Mouse (Mus musculus) heart, embryonic 13.5 days (tissue): Measurements from ENCODE around the gene Dnajc7. TPM values are rescaled to one million over a fixed set of nuclear protein-coding genes. Genes with fewer than 3 reads are reported as not detected.
"Not testable (repeated sequence)": the region's sequence is repeated elsewhere in the genome, so short reads cannot be mapped to it uniquely, and the experiment has no call there.

Experiments
- ATAC-seq: fragments of 200-750 bp; cut with Nextera tagmentation; 2 replicates; pipeline ENCODE4 v1.8.0; 2017; ENCODE audit warnings: moderate TSS enrichment; ENCODE audit not compliant: insufficient number of reproducible peaks, low FRiP score, low TSS enrichment; ENCODE audit errors: extremely low read depth
- H3K27ac ChIP-seq: fragments of 300-500 bp; sonication (generic); replicated peaks from 2 replicates; pipeline ENCODE4 v1.5.1; 2015; ENCODE audit warnings: moderate library complexity, mild to moderate bottlenecking, inconsistent platforms
- H3K27me3 ChIP-seq: fragments of 300-500 bp; sonication (generic); replicated peaks from 2 replicates; pipeline ENCODE4 v1.6.1; 2015; ENCODE audit warnings: mild to moderate bottlenecking, inconsistent platforms
- H3K36me3 ChIP-seq: fragments of 300-500 bp; sonication (generic); 2 replicates; pipeline ENCODE4 v1.6.1; 2015; ENCODE audit warnings: mild to moderate bottlenecking, inconsistent platforms
- H3K4me1 ChIP-seq: fragments of 300-500 bp; sonication (generic); 2 replicates; pipeline ENCODE4 v1.6.1; 2015; ENCODE audit warnings: inconsistent platforms
- H3K4me2 ChIP-seq: fragments of 300-500 bp; sonication (generic); 2 replicates; pipeline ENCODE4 v1.6.1; 2015; ENCODE audit warnings: inconsistent platforms, mild to moderate bottlenecking, moderate library complexity
- H3K4me3 ChIP-seq: fragments of 300-500 bp; sonication (generic); 2 replicates; pipeline ENCODE4 v1.5.1; 2015; ENCODE audit warnings: moderate library complexity, mild to moderate bottlenecking, inconsistent platforms
- H3K9ac ChIP-seq: fragments of 300-500 bp; sonication (generic); 2 replicates; pipeline ENCODE4 v1.6.1; 2015; ENCODE audit warnings: inconsistent platforms, mild to moderate bottlenecking, moderate library complexity
- H3K9me3 ChIP-seq: fragments of 300-500 bp; sonication (generic); 2 replicates; pipeline ENCODE4 v1.6.1; 2016; ENCODE audit warnings: inconsistent platforms
- WGBS: fragments of 180-500 bp; shearing (Covaris S2); methylation state at CpG from one replicate; pipeline ENCODE4 v1.1.7; 2015; ENCODE audit warnings: mixed read lengths; 5-methylcytosine and 5-hydroxymethylcytosine counted together
- polyA plus RNA-seq: library from polyadenylated mRNA; unstranded; fragments of >200 nt; fragmentation: Nextera tagmentation; extraction: Ambion mirVana; gene quantifications from 2 replicates; pipeline ENCODE4 v1.2.1, GENCODE M21; 2015

Dnajc7 gene
- polyA plus RNA-seq, 1 experiment from 2014 or later = 172 TPM

- Histone ChIP-seq H3K4me2 (no peak overlapping the region), H3K4me1 (peaks cover 24% of the 10 kb centered on the region), H3K27me3 (peaks cover 43% of the 10 kb centered on the region), H3K27ac (no peak overlapping the region), H3K4me3 (no peak overlapping the region), H3K36me3 (peaks cover 31% of the 10 kb centered on the region), H3K9ac (peak overlapping the region; percentile 28; the same call in 1 of the 2 replicates), H3K9me3 (no peaks in the 10 kb centered on the region)
- WGBS = 60% methylated on average over 13 of the region's 13 CpGs
- ATAC-seq = no peak
These were observed 8.9 kb upstream of the Dnajc7 start for GRCm38 (mm10) chr11:100628862-100629352.

GRCm38 (mm10) chr11:100628056-100628455 is 8.1 kb upstream of the Dnajc7 start:
- no peaks in the 10 kb centered on the region for H3K9me3 ChIP-seq
- no peak overlapping the region for H3K4me2 ChIP-seq
- 80% methylated on average over 5 of the region's 5 CpGs for WGBS
- H3K27me3 ChIP-seq = peaks cover 35% of the 10 kb centered on the region
- peaks cover 31% of the 10 kb centered on the region for H3K4me1 ChIP-seq
- no peak for ATAC-seq
- H3K36me3 ChIP-seq = peaks cover 31% of the 10 kb centered on the region
- H3K27ac ChIP-seq = no peak overlapping the region
- H3K9ac ChIP-seq = no peak overlapping the region
- H3K4me3 ChIP-seq = no peak overlapping the region

GRCm38 (mm10) chr11:100626701-100627195 is 6.8 kb upstream of the Dnajc7 start:
- WGBS = 17% methylated on average over 9 of the region's 9 CpGs

GRCm38 (mm10) chr11:100625754-100626700 is 6.1 kb upstream of the Dnajc7 start:
- ATAC-seq = no peak
- Histone ChIP-seq H3K4me1 (peaks cover 34% of the 10 kb centered on the region), H3K27me3 (peaks cover 18% of the 10 kb centered on the region), H3K9ac (no peak overlapping the region), H3K27ac (no peak overlapping the region; the same call in 1 of the 2 replicates), H3K4me2 (no peak overlapping the region), H3K4me3 (no peak overlapping the region), H3K36me3 (peaks cover 31% of the 10 kb centered on the region), H3K9me3 (no peaks in the 10 kb centered on the region)
- 87% methylated on average over 23 of the region's 23 CpGs for WGBS

More at GRCm38 (mm10) chr11:100626701-100627195, 6.8 kb upstream of the Dnajc7 start:
- no peak overlapping the region for H3K27ac ChIP-seq
- H3K4me2 ChIP-seq = no peak overlapping the region
- H3K4me3 ChIP-seq = no peak overlapping the region
- H3K4me1 ChIP-seq = peaks cover 34% of the 10 kb centered on the region
- no peak overlapping the region for H3K9ac ChIP-seq
- H3K36me3 ChIP-seq = peaks cover 31% of the 10 kb centered on the region
- peaks cover 24% of the 10 kb centered on the region for H3K27me3 ChIP-seq
- ATAC-seq = no peak
- no peaks in the 10 kb centered on the region for H3K9me3 ChIP-seq

GRCm38 (mm10) chr11:100623867-100624266 is 3.9 kb upstream of the Dnajc7 start:
- Histone ChIP-seq H3K4me2 (peak overlapping the region; percentile 78), H3K36me3 (peaks cover 31% of the 10 kb centered on the region), H3K27me3 (no peaks in the 10 kb centered on the region), H3K4me1 (peaks cover 39% of the 10 kb centered on the region), H3K9ac (peak overlapping the region; percentile 91), H3K9me3 (no peaks in the 10 kb centered on the region), H3K27ac (peak overlapping the region; percentile 88; the same call in 1 of the 2 replicates), H3K4me3 (peak overlapping the region; percentile 79)
- no peak for ATAC-seq
- WGBS = 52% methylated on average over 5 of the region's 5 CpGs

GRCm38 (mm10) chr11:100622714-100623113 is 2.7 kb upstream of the Dnajc7 start:
- Histone ChIP-seq H3K27ac (peak overlapping the region; percentile 88), H3K9me3 (no peaks in the 10 kb centered on the region), H3K4me2 (peak overlapping the region; percentile 78), H3K27me3 (no peaks in the 10 kb centered on the region), H3K4me3 (peak overlapping the region; percentile 79), H3K9ac (peak overlapping the region; percentile 91), H3K4me1 (peaks cover 44% of the 10 kb centered on the region), H3K36me3 (peaks cover 31% of the 10 kb centered on the region)
- ATAC-seq = peak; percentile 77
- under 1% methylated on average over 24 of the region's 24 CpGs for WGBS

- Histone ChIP-seq H3K4me3 (peak overlapping the region; percentile 98), H3K4me2 (peak overlapping the region; percentile 89), H3K36me3 (peaks cover 10% of the 10 kb centered on the region; the same call in 1 of the 2 replicates), H3K27me3 (no peaks in the 10 kb centered on the region), H3K9ac (peak overlapping the region; percentile 96), H3K9me3 (no peaks in the 10 kb centered on the region), H3K27ac (peak overlapping the region; percentile 98), H3K4me1 (peaks cover 49% of the 10 kb centered on the region)
- peak; percentile 88 for ATAC-seq
- under 1% methylated on average over 40 of the region's 40 CpGs for WGBS
These were observed 438 bp downstream of the Dnajc7 start for GRCm38 (mm10) chr11:100619485-100619975.

- Histone ChIP-seq H3K4me1 (peaks cover 43% of the 10 kb centered on the region), H3K27me3 (no peaks in the 10 kb centered on the region), H3K4me3 (peak within 1 kb of the TSS; percentile 98), H3K27ac (peak within 1 kb of the TSS; percentile 98), H3K9ac (peak within 1 kb of the TSS; percentile 96), H3K4me2 (peak within 1 kb of the TSS; percentile 89), H3K9me3 (no peaks in the 10 kb centered on the region), H3K36me3 (peaks cover 8% of the 10 kb centered on the region; the same call in 1 of the 2 replicates)
- peak; percentile 47; the same call in 1 of the 2 replicates for ATAC-seq
- WGBS = 0% methylated on average over 36 of the region's 36 CpGs
These were observed 1.0 kb downstream of the Dnajc7 start, which contains the start of gene Nkiras2 for GRCm38 (mm10) chr11:100618761-100619484. Nkiras2 (plus strand) TSS chr11:100619244.

GRCm38 (mm10) chr11:100617480-100617879 is 2.5 kb downstream of the Dnajc7 start:
- H3K4me1 ChIP-seq = peaks cover 45% of the 10 kb centered on the region
- peak overlapping the region; percentile 29; the same call in 1 of the 2 replicates for H3K27ac ChIP-seq
- 71% methylated on average over 4 of the region's 4 CpGs for whole genome bisulfite sequencing
- no peak for ATAC-seq
- peaks cover 10% of the 10 kb centered on the region; the same call in 1 of the 2 replicates for H3K36me3 ChIP-seq
- peak overlapping the region; percentile 96 for H3K9ac ChIP-seq
- peak overlapping the region; percentile 89 for H3K4me2 ChIP-seq
- H3K9me3 ChIP-seq = no peaks in the 10 kb centered on the region
- no peaks in the 10 kb centered on the region for H3K27me3 ChIP-seq
- H3K4me3 ChIP-seq = peak overlapping the region; percentile 98

- WGBS = 88% methylated on average over 7 of the region's 7 CpGs
- not testable (repeated sequence) for ATAC-seq, H3K4me3 ChIP-seq
These were observed 3.1 kb downstream of the Dnajc7 start for GRCm38 (mm10) chr11:100616836-100617235.

More at GRCm38 (mm10) chr11:100616836-100617235, 3.1 kb downstream of the Dnajc7 start:
- not testable (repeated sequence) for H3K9me3 ChIP-seq, H3K4me2 ChIP-seq, H3K9ac ChIP-seq, H3K27me3 ChIP-seq, H3K27ac ChIP-seq
- Histone ChIP-seq H3K36me3 (peaks cover 15% of the 10 kb centered on the region; the same call in 1 of the 2 replicates), H3K4me1 (peaks cover 49% of the 10 kb centered on the region)
